Mouse (Mus musculus): Measurements from ENCODE around the gene BC024978.

DNA sequence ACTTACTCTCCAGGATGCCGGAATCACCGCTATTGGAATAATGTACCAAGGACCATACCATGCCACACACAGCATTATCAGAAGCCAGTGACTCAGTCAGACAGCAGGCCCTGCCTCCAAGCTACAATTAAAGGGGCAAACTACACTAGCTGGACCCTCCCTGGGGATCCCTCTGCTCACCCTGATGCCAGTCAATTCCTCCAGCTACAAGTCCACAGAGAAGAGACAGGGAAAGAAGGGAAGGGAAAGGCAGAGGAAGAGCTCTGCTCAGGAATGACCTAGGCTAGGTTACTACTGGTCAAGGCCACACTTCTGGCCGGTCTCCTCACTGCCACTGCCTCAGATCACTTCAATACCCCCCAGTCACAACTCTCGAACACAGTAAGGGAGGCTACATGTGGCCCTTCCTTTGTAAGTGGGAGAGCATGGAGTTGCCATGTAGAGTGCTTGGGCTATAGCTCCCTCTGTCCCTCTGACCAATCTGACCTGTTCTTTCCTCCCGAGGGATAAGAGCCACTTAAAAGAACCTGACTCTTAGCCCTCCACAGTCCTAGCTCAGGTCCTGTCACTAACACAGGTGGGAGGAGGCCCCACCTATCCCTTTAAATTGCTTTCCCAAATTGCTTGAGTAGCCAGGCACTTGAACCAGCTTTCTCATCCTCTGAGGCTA lies 32.7 kb upstream of the BC024978 start:
- TF ChIP-seq TAL1 (IDR thresholded peaks at IDR 0.05; ENCODE audit: low read length) (no peak), GATA1 (IDR thresholded peaks at IDR 0.05; ENCODE audit: low read length) (no peak)

All from erythroblast, embryonic 14.5 days (primary cell).